9 mouse cellular contexts compared by ENCODE assay signal in the genomic region with DNA sequence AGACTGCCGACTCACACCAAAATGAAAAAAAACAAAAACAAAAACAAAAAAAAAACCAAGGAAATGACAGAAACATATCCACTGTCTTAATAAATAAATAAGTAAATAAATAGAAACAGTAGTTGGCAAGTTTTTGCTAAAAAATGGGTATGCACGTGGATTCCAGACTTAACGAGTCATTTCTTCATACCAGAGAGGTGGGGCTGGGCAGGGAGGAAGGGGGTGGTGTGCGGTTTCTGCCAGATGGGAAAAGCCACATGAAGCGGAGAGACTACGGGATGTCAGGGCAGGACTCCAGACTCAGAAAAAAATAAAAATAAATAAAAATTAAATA. TPM values are rescaled to one million over a fixed set of nuclear protein-coding genes. Genes with fewer than 3 reads are reported as not detected.
DNase-seq lines count a peak whose midpoint lies in the region; ATAC-seq and TF ChIP-seq lines count a peak whose summit lies in the region.
"Had no signal": no experiment of that assay in that cellular context is flagged by ENCODE, and none has a peak within 500 bp of the region (broad histone marks: within the 10 kb centered on the region; RNA-seq: fewer than 3 reads in every experiment).

No protein-coding gene starts in this region.

- H3K27me3 ChIP-seq in embryonic facial prominence, embryonic 12.5 days = no peaks in the 10 kb centered on the region
- H3K27me3 ChIP-seq in hindbrain, embryonic 14.5 days (ENCODE audit: control insufficient read depth, insufficient read depth, low read length) = no peaks in the 10 kb centered on the region
- no peaks in the 10 kb centered on the region for H3K27me3 ChIP-seq in liver, postnatal 0 days (ENCODE audit: insufficient read depth, low read length)
- H3K27me3 ChIP-seq: Patski had no signal

- peak overlapping the region; percentile 68 for H3K4me2 ChIP-seq in embryonic facial prominence, embryonic 12.5 days (replicated peaks)
- peak overlapping the region; percentile 62 for H3K4me2 ChIP-seq in hindbrain, embryonic 14.5 days (replicated peaks)
- peak overlapping the region; percentile 97 for H3K4me2 ChIP-seq in liver, postnatal 0 days (ENCODE audit: low read depth, low read length)

- H3K9me3 ChIP-seq in embryonic facial prominence, embryonic 12.5 days = no peaks in the 10 kb centered on the region
- no peaks in the 10 kb centered on the region for H3K9me3 ChIP-seq in hindbrain, embryonic 14.5 days (ENCODE audit: control insufficient read depth, low read length)
- no peaks in the 10 kb centered on the region for H3K9me3 ChIP-seq in liver, postnatal 0 days (ENCODE audit: low read length)

- H3K4me1 ChIP-seq in embryonic facial prominence, embryonic 12.5 days = peaks cover 12% of the 10 kb centered on the region
- peaks cover 29% of the 10 kb centered on the region for H3K4me1 ChIP-seq in hindbrain, embryonic 14.5 days (replicated peaks; ENCODE audit: control insufficient read depth, insufficient read depth, low read length)
- H3K4me1 ChIP-seq in liver, postnatal 0 days (ENCODE audit: insufficient read depth) = peaks cover 14% of the 10 kb centered on the region
- peaks cover 10% of the 10 kb centered on the region; the same call in 1 of the 2 replicates for H3K4me1 ChIP-seq in olfactory bulb, adult 2 months (ENCODE audit: control insufficient read depth, insufficient read depth, low read length)

- no peak for TF ChIP-seq CTCF in liver, postnatal 0 days (IDR thresholded peaks at IDR 0.05; ENCODE audit: low read depth)
- TF ChIP-seq CTCF in olfactory bulb, adult 2 months (IDR thresholded peaks at IDR 0.05; ENCODE audit: insufficient read depth, low read depth, low read length) = no peak

- DNase-seq in cerebellum, adult 9-11 months = peak; percentile 82
- DNase-seq in cerebellum, postnatal 4 days (ENCODE audit: low spot score in 2 of 2) = no peak
- DNase-seq in 416B (ENCODE audit: low read depth) = peak; percentile 73
- DNase-seq in hindbrain, embryonic 14.5 days (ENCODE audit: low spot score) = peak; percentile 52
- DNase-seq in liver, postnatal 0 days = no peak
- no peak for DNase-seq in B cell, adult 2 months

- TF ChIP-seq POLR2A in olfactory bulb, adult 2 months (IDR thresholded peaks at IDR 0.05; ENCODE audit: insufficient read depth, low read depth, low read length) = no peak

- no peak for ATAC-seq in embryonic facial prominence, embryonic 12.5 days (ENCODE audit: insufficient number of reproducible peaks, insufficient read depth, low FRiP score, low TSS enrichment)
- 0 out of 2 replicates have a peak, but pooled peaks have one; percentile 9 for ATAC-seq in hindbrain, embryonic 14.5 days (ENCODE audit: low FRiP score)
- peak; percentile 50; the same call in 1 of the 2 replicates for ATAC-seq in liver, postnatal 0 days

- H3K27ac ChIP-seq in embryonic facial prominence, embryonic 12.5 days = no peak overlapping the region
- peak overlapping the region; percentile 96 for H3K27ac ChIP-seq in hindbrain, embryonic 14.5 days
- H3K27ac ChIP-seq in liver, postnatal 0 days (ENCODE audit: low read depth) = peak overlapping the region; percentile 93
- no peak overlapping the region for H3K27ac ChIP-seq in olfactory bulb, adult 2 months (ENCODE audit: insufficient read depth, low read depth, low read length)

- peak overlapping the region; percentile 97 for H3K9ac ChIP-seq in embryonic facial prominence, embryonic 12.5 days
- peak overlapping the region; percentile 99 for H3K9ac ChIP-seq in hindbrain, embryonic 14.5 days
- H3K9ac ChIP-seq in liver, postnatal 0 days (replicated peaks) = peak overlapping the region; percentile 91

- H3K4me3 ChIP-seq in embryonic facial prominence, embryonic 12.5 days = peak overlapping the region; percentile 95
- H3K4me3 ChIP-seq in hindbrain, embryonic 14.5 days (replicated peaks; ENCODE audit: low read length) = peak overlapping the region; percentile 96
- H3K4me3 ChIP-seq in liver, postnatal 0 days (ENCODE audit: low read depth, low read length) = peak overlapping the region; percentile 90
- H3K4me3 ChIP-seq in olfactory bulb, adult 2 months (ENCODE audit: insufficient read depth, low read depth, low read length) = peak overlapping the region; percentile 99; the same call in 1 of the 2 replicates

- 2% methylated on average over 6 of the region's 6 CpGs for WGBS in embryonic facial prominence, embryonic 12.5 days
- 2% methylated on average over 6 of the region's 6 CpGs for WGBS in hindbrain, embryonic 14.5 days
- WGBS in liver, postnatal 0 days (ENCODE audit: insufficient replicate concordance) = 0% methylated on average over 6 of the region's 6 CpGs
- 3% methylated on average over 6 of the region's 6 CpGs for WGBS in olfactory bulb, adult 2 months

- TF ChIP-seq EP300 in liver, postnatal 0 days (IDR thresholded peaks at IDR 0.05; ENCODE audit: low read depth) = no peak

- no peaks in the 10 kb centered on the region for H3K36me3 ChIP-seq in embryonic facial prominence, embryonic 12.5 days
- no peaks in the 10 kb centered on the region for H3K36me3 ChIP-seq in hindbrain, embryonic 14.5 days (replicated peaks; ENCODE audit: control insufficient read depth, insufficient read depth)
- no peaks in the 10 kb centered on the region for H3K36me3 ChIP-seq in liver, postnatal 0 days (replicated peaks; ENCODE audit: insufficient read depth, low read length)

RNA-seq across cellular contexts. Expression of gene Clip1, which starts 1.4 kb away (rescaled TPM):
- 50.6 and 53.2 TPM in 2 replicates for polyA plus RNA-seq in embryonic facial prominence, embryonic 12.5 days (2016; fragmentation: Nextera tagmentation; extraction: Ambion mirVana)
- 70.7 and 72.9 TPM in 2 replicates for polyA plus RNA-seq in hindbrain, embryonic 14.5 days (2014; fragmentation: Nextera tagmentation; extraction: Ambion mirVana)
- 10.1 and 12.2 TPM in 2 replicates for polyA plus RNA-seq in liver, postnatal 0 days (2015; fragmentation: Nextera tagmentation; extraction: Ambion mirVana)
- polyA plus RNA-seq in olfactory bulb, adult 2 months (2012; ENCODE audit: insufficient read depth, insufficient read length, low replicate concordance, missing spikeins) = not detected in 2 replicates

RNA-seq across cellular contexts. Expression of gene Zcchc8, which starts 37.9 kb away (rescaled TPM):
- 90.7 and 98.4 TPM in 2 replicates for polyA plus RNA-seq in embryonic facial prominence, embryonic 12.5 days (2016; fragmentation: Nextera tagmentation; extraction: Ambion mirVana)
- 55.5 and 61.0 TPM in 2 replicates for polyA plus RNA-seq in hindbrain, embryonic 14.5 days (2014; fragmentation: Nextera tagmentation; extraction: Ambion mirVana)
- polyA plus RNA-seq in liver, postnatal 0 days (2015; fragmentation: Nextera tagmentation; extraction: Ambion mirVana) = 19.3 and 23.7 TPM in 2 replicates
- polyA plus RNA-seq in olfactory bulb, adult 2 months (2012; ENCODE audit: insufficient read depth, insufficient read length, low replicate concordance, missing spikeins) = not detected in 2 replicates

Comparison
In these comparisons a context has a peak if more than half of its experiments do, and no peak if none do; other contexts are left out.
1. DNase-seq: peak in cerebellum, adult 9-11 months (single experiment), 416B (single experiment) and hindbrain, embryonic 14.5 days (single experiment); none in cerebellum, postnatal 4 days (0 of 2), liver, postnatal 0 days (single experiment) and B cell, adult 2 months (0 of 2).
2. H3K27ac ChIP-seq: peak in hindbrain, embryonic 14.5 days (single experiment) and liver, postnatal 0 days (single experiment); none in embryonic facial prominence, embryonic 12.5 days (single experiment) and olfactory bulb, adult 2 months (single experiment).
3. Peak in every context shown above with its lines, with median percentiles within 50 percentile points of each other: H3K4me2 ChIP-seq, H3K4me3 ChIP-seq and H3K9ac ChIP-seq.